ENCODE assay signal across 18 mouse cellular contexts in the genomic region with DNA sequence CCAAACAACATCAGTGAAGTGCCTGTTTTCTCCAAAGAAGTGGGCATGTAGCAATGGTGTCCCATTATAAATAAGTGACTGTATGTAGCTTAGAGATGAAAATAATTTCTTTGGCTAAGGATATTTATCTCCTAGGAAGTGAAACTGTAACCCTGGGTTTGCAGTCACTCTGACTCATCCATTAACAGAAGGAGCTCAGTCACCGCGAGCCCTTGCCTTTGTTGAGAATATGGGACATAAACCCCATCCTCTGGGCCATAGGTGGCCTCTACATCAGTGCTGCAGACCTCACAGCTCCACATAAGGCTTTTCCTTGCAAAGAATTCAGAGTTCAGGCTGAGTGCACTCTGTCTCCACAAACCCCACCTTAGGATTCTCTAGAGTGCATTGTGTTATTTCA.
"Had no signal": no experiment of that assay in that cellular context is flagged by ENCODE, and none has a peak within 500 bp of the region (broad histone marks: within the 10 kb centered on the region; RNA-seq: fewer than 3 reads in every experiment).

No protein-coding gene starts in this region.

- H3K4me3 ChIP-seq: left cerebral cortex, adult 2 months; liver, embryonic 13.5 days; midbrain, embryonic 10.5 days; midbrain, embryonic 13.5 days; myocyte; neural tube, embryonic 13.5 days; stomach, embryonic 15.5 days had no signal

- H3K27ac ChIP-seq: left cerebral cortex, adult 2 months; liver, embryonic 13.5 days; midbrain, embryonic 10.5 days; midbrain, embryonic 13.5 days; neural tube, embryonic 13.5 days; stomach, embryonic 15.5 days had no signal

- DNase-seq: kidney, adult 9 months; kidney, postnatal 14 days; kidney, postnatal 4 days; layer of hippocampus, postnatal 36 days; liver, embryonic 13.5 days; lung, adult 2 months; lung, postnatal 14 days; retina, postnatal 1 day; right cerebral cortex, postnatal 25 days; spleen, adult 18-20 months; thymus, postnatal 25 days had no signal

- ATAC-seq: midbrain, embryonic 13.5 days; midbrain, embryonic 16.5 days had no signal
